Mouse (Mus musculus): ENCODE measurements at regions not wholly inside any gene's neighbourhood (a gene's known extent, or its start where the extent isn't known, plus 50 kb on each side); places are given as distances from the start of the nearest gene placed in this dataset.

DNA sequence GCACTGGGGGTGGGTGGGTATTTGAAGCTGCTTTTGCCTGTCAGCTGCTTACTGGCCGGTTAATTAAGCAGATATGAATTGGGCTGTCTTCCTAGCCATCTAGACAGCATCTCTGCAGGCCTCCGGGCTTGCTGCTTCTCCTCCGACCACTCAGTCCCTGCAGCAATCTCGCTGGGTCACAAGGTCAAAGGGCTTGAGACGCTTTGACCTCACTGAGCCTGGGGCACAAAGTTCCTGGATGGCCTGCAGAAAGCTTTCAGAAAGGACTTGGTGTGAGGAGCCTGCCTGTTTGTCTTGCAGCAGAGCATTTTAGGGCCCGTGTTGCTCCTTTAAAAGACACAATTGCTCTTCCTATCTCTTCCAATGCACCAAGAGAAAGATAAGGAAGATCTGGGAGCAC, 83.7 kb upstream of the Ppp2r5a start:
- Histone ChIP-seq H3K27me3 (replicated peaks) (no peaks in the 10 kb centered on the region), H3K4me1 (peaks cover 27% of the 10 kb centered on the region), H3K4me3 (no peak overlapping the region), H3K4me2 (no peak overlapping the region), H3K36me3 (no peaks in the 10 kb centered on the region), H3K9ac (no peak overlapping the region), H3K9me3 (no peaks in the 10 kb centered on the region), H3K27ac (replicated peaks) (no peak overlapping the region)
- 42% methylated on average over 6 of the region's 6 CpGs for WGBS
- no peak for ATAC-seq (ENCODE audit: extremely low read depth, insufficient number of reproducible peaks, low FRiP score, low TSS enrichment)

DNA sequence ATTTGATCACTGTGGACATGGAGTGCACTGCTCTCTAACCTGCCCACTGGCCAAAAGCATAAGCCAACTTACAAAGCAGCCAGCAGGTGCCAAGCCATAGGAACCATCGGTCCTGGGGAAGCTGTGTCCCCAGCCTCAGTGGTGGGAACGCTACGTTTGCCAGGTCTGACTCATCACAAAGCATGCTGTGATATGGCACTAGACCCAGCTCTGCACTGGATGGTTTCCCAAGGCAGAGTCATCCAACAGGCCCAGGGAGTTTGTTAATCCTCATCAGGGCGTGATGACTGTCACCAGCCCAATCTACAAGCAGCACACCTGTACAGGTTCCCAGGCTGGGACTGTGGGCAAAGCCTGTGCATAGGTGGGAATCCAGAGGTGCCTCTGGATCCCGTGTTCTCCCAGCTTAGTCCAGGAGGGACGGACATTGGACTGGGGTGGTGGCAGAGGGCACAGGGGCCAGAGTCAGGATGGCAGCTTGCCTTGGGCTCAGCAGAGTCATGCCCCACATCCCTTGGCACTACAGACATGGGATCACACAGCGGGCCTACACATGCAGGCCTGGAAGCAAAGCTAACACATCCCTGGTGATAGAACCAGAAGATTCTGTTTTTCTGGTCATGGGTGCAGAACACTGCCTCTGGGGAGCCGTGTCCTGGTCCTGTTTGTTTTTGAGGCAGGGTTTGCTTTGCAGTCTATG, 81.8 kb upstream of the Ppp2r5a start:
- H3K4me3 ChIP-seq: no peak overlapping the region
- H3K36me3 ChIP-seq: no peaks in the 10 kb centered on the region
- no peaks in the 10 kb centered on the region for H3K9me3 ChIP-seq
- 80% methylated on average over 8 of the region's 8 CpGs for WGBS
- no peak overlapping the region for H3K9ac ChIP-seq
- ATAC-seq (ENCODE audit: extremely low read depth, insufficient number of reproducible peaks, low FRiP score, low TSS enrichment): no peak
- no peak overlapping the region for H3K4me2 ChIP-seq
- H3K4me1 ChIP-seq: peaks cover 40% of the 10 kb centered on the region
- no peak overlapping the region for H3K27ac ChIP-seq (replicated peaks)
- H3K27me3 ChIP-seq (replicated peaks): no peaks in the 10 kb centered on the region

DNA sequence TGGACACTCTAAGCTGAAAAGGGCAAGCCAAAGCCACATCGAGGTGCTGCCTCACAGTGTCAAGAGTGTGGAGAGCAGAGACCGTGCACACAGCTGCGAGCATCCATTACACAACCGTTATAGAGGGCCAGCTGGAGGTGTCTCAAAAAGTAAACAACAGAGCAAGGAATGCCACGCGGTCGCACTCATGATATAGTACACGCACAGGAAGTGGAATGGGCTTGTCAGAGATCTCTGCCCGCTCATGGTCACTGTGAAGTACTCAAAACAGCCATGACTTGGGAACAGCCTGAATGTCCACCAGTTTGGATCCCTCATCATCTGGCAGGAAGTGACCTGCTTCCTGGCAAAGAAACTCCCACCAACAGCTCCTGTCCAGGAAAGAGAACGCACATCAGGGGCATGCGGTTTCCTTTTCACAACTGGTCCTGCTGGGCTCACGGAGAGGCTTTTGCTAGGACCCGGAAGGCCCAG, 76.9 kb upstream of the Ppp2r5a start:
- no peak overlapping the region for H3K4me3 ChIP-seq
- peak overlapping the region; percentile 68 for H3K27ac ChIP-seq (replicated peaks)
- no peaks in the 10 kb centered on the region for H3K27me3 ChIP-seq (replicated peaks)
- H3K9me3 ChIP-seq: no peaks in the 10 kb centered on the region
- no peak for ATAC-seq (ENCODE audit: extremely low read depth, insufficient number of reproducible peaks, low FRiP score, low TSS enrichment)
- no peak overlapping the region for H3K9ac ChIP-seq
- peaks cover 19% of the 10 kb centered on the region for H3K4me1 ChIP-seq
- H3K4me2 ChIP-seq: no peak overlapping the region
- WGBS: 52% methylated on average over 13 of the region's 13 CpGs
- no peaks in the 10 kb centered on the region for H3K36me3 ChIP-seq

DNA sequence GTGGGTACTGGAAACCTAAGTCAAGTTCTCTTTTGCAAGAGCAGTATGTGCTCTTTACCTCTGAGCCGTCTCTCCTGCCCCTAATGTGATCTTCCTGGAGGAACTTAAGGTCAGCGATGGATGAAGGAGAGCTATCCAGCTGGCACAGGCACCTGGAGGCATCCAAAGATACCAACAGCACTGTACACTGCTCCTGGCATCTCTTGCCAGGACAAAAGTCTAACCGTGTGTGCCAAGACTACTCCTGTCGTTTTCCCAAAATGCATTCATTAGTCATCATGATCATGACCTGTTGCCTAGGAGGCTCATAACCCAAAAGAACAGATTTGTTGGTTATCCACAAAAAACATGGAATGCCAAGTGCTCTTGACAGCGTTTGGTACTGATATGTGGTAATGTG, 69.5 kb upstream of the Ppp2r5a start:
- no peaks in the 10 kb centered on the region for H3K9me3 ChIP-seq
- H3K4me2 ChIP-seq: no peak overlapping the region
- H3K27ac ChIP-seq (replicated peaks): no peak overlapping the region
- H3K4me1 ChIP-seq: peaks cover 17% of the 10 kb centered on the region
- H3K9ac ChIP-seq: no peak overlapping the region
- H3K27me3 ChIP-seq (replicated peaks): no peaks in the 10 kb centered on the region
- no peak; the same call in 1 of the 2 replicates for ATAC-seq (ENCODE audit: extremely low read depth, insufficient number of reproducible peaks, low FRiP score, low TSS enrichment)
- H3K4me3 ChIP-seq: no peak overlapping the region
- no peaks in the 10 kb centered on the region for H3K36me3 ChIP-seq
- 81% methylated on average over 5 of the region's 5 CpGs for WGBS

DNA sequence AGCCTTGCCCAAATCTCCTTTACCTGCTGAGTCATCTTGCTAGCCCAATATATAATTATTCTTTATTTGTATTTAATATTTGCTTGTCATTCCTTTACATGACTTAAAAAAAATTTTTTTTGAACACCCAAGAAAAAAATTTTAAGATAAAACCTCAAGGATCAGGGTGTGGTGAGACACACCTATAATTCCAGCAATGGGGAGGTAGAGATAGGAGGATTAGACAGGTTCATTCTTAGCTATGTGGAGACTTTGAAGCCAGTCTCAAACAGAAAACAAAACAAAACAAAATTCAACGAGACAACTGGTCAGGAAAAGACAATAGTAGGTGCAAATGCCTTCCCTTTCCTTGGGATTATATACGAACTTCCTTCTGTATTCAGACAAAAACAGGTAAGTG, 68.4 kb upstream of the Ppp2r5a start:
- Histone ChIP-seq H3K4me1 (peaks cover 24% of the 10 kb centered on the region), H3K36me3 (no peaks in the 10 kb centered on the region), H3K9me3 (no peaks in the 10 kb centered on the region), H3K27me3 (replicated peaks) (no peaks in the 10 kb centered on the region), H3K4me2 (no peak overlapping the region), H3K27ac (replicated peaks) (no peak overlapping the region), H3K9ac (no peak overlapping the region), H3K4me3 (no peak overlapping the region)
- no peak for ATAC-seq (ENCODE audit: extremely low read depth, insufficient number of reproducible peaks, low FRiP score, low TSS enrichment)
- 51% methylated on average over 2 of the region's 2 CpGs for WGBS

DNA sequence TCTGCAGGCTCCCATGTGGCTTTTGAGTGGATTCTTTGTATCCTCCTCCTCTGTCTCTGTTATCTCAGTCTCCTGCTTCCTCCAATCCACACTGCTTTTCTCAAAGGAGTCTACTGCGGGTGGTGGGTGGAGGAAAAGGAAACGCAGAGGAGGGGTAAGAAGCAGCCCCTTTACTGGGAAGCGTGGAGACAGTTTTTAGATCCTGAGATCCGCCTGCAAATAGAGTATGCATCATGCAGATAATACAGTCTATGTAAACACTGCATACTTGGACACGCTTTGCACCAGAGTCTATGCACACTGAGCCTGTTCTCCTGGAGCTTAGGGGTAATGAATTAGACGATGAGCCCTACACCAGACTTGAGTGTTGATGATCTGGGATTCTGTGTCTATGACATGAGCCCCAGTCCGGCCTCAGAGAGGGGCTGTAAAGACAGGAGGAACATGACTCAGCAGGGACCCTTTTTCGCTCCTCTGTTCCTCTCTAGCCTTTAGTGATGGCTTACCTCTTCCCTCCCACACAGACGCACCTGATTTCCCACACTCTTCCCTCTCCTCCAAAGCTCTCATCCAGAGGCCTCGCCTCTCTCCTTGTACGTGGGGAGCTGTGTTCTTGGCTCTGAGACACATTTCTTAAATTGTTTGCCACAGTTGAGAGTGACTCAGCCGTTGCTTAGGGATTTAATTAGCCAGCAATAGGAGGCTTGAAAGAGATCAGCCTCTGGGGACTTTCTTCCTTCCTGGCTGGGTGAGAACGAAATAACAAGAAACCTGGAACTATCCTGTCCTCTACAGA, 67.3 kb upstream of the Ppp2r5a start:
- Histone ChIP-seq H3K4me1 (peaks cover 33% of the 10 kb centered on the region), H3K4me2 (peak overlapping the region; percentile 27)
- ATAC-seq (ENCODE audit: extremely low read depth, insufficient number of reproducible peaks, low FRiP score, low TSS enrichment): no peak

DNA sequence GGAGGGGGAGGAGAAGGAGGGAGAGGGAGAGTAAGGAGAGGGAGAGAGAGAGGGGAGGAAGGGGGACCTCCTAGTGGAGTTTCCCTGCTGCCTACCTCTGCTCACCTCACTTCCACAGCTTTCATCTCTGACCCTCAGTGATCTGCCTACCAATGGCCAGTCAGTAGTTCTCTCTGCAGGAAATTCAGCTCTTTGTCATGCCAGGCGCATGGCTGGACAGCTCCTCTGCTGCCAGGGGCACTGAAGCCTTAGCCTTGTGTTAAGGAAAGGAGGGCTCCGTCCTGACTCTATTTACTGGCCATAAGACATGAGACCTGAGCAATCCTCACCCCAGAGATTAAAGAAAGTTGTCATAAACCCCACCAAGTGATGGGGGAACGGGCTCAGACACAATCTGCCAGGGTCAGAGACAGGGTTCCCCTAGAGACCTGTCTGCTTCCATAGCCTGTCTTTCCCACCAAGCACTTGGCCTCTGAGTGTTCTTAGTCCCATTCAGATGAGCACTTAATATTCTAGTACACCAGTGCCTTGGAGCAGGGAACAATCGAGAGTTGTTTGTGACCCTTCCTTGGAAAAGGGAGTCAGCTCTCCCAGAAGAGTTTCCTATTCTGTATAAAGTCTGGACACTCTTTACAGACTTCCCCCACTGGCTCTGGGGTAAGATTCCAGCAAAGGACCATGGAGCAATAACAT, 65.9 kb upstream of the Ppp2r5a start:
- no peaks in the 10 kb centered on the region for H3K36me3 ChIP-seq
- H3K27ac ChIP-seq (replicated peaks): no peak overlapping the region
- H3K4me1 ChIP-seq: peaks cover 46% of the 10 kb centered on the region
- no peaks in the 10 kb centered on the region for H3K27me3 ChIP-seq (replicated peaks)
- H3K4me2 ChIP-seq: no peak overlapping the region
- no peaks in the 10 kb centered on the region for H3K9me3 ChIP-seq
- H3K9ac ChIP-seq: no peak overlapping the region
- ATAC-seq (ENCODE audit: extremely low read depth, insufficient number of reproducible peaks, low FRiP score, low TSS enrichment): no peak
- WGBS: 75% methylated on average over 4 of the region's 4 CpGs
- H3K4me3 ChIP-seq: no peak overlapping the region

More for the DNA sequence above, 67.3 kb upstream of the Ppp2r5a start:
- Histone ChIP-seq H3K36me3 (no peaks in the 10 kb centered on the region), H3K9ac (no peak overlapping the region), H3K27ac (replicated peaks) (peak overlapping the region; percentile 64), H3K4me3 (no peak overlapping the region), H3K27me3 (replicated peaks) (no peaks in the 10 kb centered on the region), H3K9me3 (no peaks in the 10 kb centered on the region)
- 16% methylated on average over 13 of the region's 13 CpGs for WGBS

DNA sequence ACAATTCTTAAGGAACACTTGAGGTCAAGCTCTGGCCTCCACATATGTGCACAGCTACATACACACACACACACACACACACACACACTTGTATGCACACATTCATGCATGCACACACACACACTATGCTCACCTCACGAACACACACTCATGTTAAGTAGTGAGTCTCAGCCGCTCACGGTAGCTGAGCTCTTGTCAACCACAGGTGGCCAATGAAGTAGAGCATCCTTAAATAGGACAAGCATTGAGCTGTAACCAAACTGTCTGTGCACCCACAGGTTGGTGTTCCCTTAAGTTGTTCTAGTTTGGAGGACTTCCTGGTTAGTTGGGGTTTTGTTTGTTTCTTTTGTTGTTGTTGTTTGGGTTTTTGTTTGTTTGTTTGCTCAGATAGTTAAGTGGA, 63.2 kb upstream of the Ppp2r5a start:
- H3K27ac ChIP-seq (replicated peaks): no peak overlapping the region
- no peaks in the 10 kb centered on the region for H3K9me3 ChIP-seq
- H3K4me1 ChIP-seq: peaks cover 69% of the 10 kb centered on the region
- H3K9ac ChIP-seq: no peak overlapping the region
- H3K4me2 ChIP-seq: no peak overlapping the region
- no peak overlapping the region for H3K4me3 ChIP-seq
- 84% methylated on average over 3 of the region's 3 CpGs for WGBS
- H3K27me3 ChIP-seq (replicated peaks): no peaks in the 10 kb centered on the region
- H3K36me3 ChIP-seq: no peaks in the 10 kb centered on the region
- no peak for ATAC-seq (ENCODE audit: extremely low read depth, insufficient number of reproducible peaks, low FRiP score, low TSS enrichment)

DNA sequence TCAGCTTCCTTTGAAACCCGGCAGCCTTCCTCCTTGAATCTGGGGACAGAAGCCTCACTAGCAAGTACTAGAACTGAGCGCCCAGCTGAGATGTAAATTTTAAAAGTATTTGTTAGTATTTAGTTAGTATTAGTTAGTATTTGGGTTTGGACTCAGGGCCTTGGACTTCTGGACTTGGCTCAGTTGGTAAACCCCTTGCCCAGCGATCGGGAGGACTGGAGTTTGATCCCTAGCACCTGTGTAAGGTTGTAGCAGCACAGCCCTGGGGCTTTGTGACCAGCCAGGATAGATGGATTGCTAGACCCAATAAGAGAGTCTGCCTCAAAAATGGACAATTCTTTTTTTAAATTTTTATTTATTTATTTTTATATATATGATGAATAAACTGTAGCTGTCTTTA, 62.7 kb upstream of the Ppp2r5a start:
- Histone ChIP-seq H3K4me2 (no peak overlapping the region), H3K9ac (no peak overlapping the region), H3K27ac (replicated peaks) (peak overlapping the region; percentile 64), H3K27me3 (replicated peaks) (no peaks in the 10 kb centered on the region), H3K36me3 (no peaks in the 10 kb centered on the region), H3K4me3 (no peak overlapping the region), H3K9me3 (no peaks in the 10 kb centered on the region), H3K4me1 (peaks cover 71% of the 10 kb centered on the region)
- ATAC-seq (ENCODE audit: extremely low read depth, insufficient number of reproducible peaks, low FRiP score, low TSS enrichment): no peak
- WGBS: 77% methylated on average over 4 of the region's 4 CpGs

DNA sequence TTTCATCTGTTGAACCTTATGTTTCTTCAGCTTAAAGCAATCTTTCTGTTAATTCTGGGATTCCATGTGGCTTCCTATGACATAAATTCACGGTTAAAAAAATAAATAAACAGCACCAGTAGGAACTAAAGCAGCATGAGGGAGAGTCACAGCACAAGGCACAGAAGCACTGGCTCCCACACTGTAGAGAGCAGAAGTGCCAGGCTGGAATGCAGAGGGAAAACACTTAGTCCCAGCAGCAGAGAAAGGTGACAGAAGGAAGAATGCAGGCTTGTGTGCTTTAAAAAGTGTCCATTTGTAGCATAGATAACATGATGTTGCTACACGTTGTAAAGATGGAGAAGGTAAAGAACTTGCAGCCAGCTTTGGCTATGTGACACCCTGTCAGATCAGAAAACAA, 62.1 kb upstream of the Ppp2r5a start:
- H3K27me3 ChIP-seq (replicated peaks): no peaks in the 10 kb centered on the region
- H3K9ac ChIP-seq: peak overlapping the region; percentile 33; the same call in 1 of the 2 replicates
- peak overlapping the region; percentile 64 for H3K27ac ChIP-seq (replicated peaks)
- H3K4me1 ChIP-seq: peaks cover 71% of the 10 kb centered on the region
- no peaks in the 10 kb centered on the region for H3K36me3 ChIP-seq
- H3K4me2 ChIP-seq: no peak overlapping the region
- H3K4me3 ChIP-seq: no peak overlapping the region
- no peak for ATAC-seq (ENCODE audit: extremely low read depth, insufficient number of reproducible peaks, low FRiP score, low TSS enrichment)
- 13% methylated on average over 2 of the region's 2 CpGs for WGBS
- no peaks in the 10 kb centered on the region for H3K9me3 ChIP-seq

DNA sequence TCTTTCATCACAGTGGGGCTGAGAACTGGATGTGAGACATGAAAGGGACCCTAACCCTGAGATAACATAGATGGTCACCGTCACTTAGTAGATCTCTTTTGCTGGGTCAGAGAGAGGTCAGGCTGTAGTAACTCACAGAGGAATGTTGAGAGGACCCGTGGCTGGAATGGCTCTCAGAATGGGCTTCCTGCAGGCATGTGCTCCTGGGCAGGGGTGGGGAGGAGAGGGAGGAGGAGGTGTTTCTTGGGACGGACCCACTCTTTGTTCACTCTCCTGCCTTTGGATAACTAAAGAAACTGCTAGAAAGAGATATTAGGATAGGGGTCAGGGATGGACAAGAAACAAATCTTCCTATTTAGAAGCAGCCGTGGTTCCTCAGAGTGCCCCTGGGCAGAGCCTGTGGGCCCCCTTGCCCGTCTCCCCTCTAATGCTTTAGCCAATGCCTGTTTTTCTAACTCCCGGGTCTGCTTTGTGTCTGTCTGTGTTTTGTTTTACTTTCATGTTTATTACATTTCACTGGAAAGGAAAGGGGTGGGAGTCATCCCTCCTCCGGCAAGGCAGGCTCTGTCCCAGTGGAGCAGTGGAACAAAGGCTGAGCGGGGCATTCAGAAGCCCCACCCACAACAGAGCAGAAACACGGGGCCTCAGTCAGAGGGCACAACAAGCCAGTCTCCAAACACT, 58.9 kb upstream of the Ppp2r5a start:
- Histone ChIP-seq H3K9ac (peak overlapping the region; percentile 74), H3K27ac (replicated peaks) (peak overlapping the region; percentile 95), H3K36me3 (no peaks in the 10 kb centered on the region), H3K4me3 (peak overlapping the region; percentile 32), H3K27me3 (replicated peaks) (no peaks in the 10 kb centered on the region), H3K9me3 (no peaks in the 10 kb centered on the region), H3K4me1 (peaks cover 84% of the 10 kb centered on the region), H3K4me2 (peak overlapping the region; percentile 66)
- ATAC-seq (ENCODE audit: extremely low read depth, insufficient number of reproducible peaks, low FRiP score, low TSS enrichment): peak; percentile 73; the same call in 1 of the 2 replicates
- WGBS: 7% methylated on average over 9 of the region's 9 CpGs

All from heart, embryonic 13.5 days (tissue).